Mouse (Mus musculus): ENCODE data around the gene 3110001I22Rik.

- TF ChIP-seq GATA1 (IDR thresholded peaks at IDR 0.05; ENCODE audit: low read length) = no peak
- no peak for TF ChIP-seq TAL1 (IDR thresholded peaks at IDR 0.05; ENCODE audit: low read length)
Measured at GRCm38 (mm10) chr16:13704676-13705075, 32.9 kb downstream of the 3110001I22Rik start.
